Mouse (Mus musculus) forebrain, embryonic 13.5 days (tissue): ENCODE measurements at regions not wholly inside any gene's neighbourhood (a gene's known extent, or its start where the extent isn't known, plus 50 kb on each side); places are given as distances from the start of the nearest gene placed in this dataset.
A peak's percentile ranks its signal among the peaks of the same experiment; 100 is the strongest.

ENCODE experiments used
- ATAC-seq: fragments of 200-750 bp; cut with Nextera tagmentation; 2 replicates; pipeline ENCODE4 v1.8.0; 2017
- H3K27ac ChIP-seq: fragments of 300-500 bp; sonication (generic); 2 replicates; pipeline ENCODE4 v1.5.1; 2015; ENCODE audit warnings: inconsistent platforms, mild to moderate bottlenecking, moderate library complexity
- H3K27me3 ChIP-seq: fragments of 300-500 bp; sonication (generic); 2 replicates; pipeline ENCODE4 v1.6.1; 2015; ENCODE audit warnings: mild to moderate bottlenecking, inconsistent platforms
- H3K36me3 ChIP-seq: fragments of 300-500 bp; sonication (generic); 2 replicates; pipeline ENCODE4 v1.6.1; 2015; ENCODE audit warnings: mild to moderate bottlenecking, inconsistent platforms; ENCODE audit not compliant: poor library complexity, severe bottlenecking
- H3K4me1 ChIP-seq: fragments of 300-500 bp; sonication (generic); 2 replicates; pipeline ENCODE4 v1.6.1; 2015; ENCODE audit warnings: inconsistent platforms
- H3K4me2 ChIP-seq: fragments of 300-500 bp; sonication (generic); 2 replicates; pipeline ENCODE4 v1.6.1; 2015; ENCODE audit warnings: inconsistent platforms, mild to moderate bottlenecking, moderate library complexity
- H3K4me3 ChIP-seq: fragments of 300-500 bp; sonication (generic); 2 replicates; pipeline ENCODE4 v1.5.1; 2015; ENCODE audit warnings: mild to moderate bottlenecking, inconsistent platforms
- H3K9ac ChIP-seq: fragments of 300-500 bp; sonication (generic); 2 replicates; pipeline ENCODE4 v1.6.1; 2015; ENCODE audit warnings: mild to moderate bottlenecking, inconsistent platforms
- H3K9me3 ChIP-seq: fragments of 300-500 bp; sonication (generic); replicated peaks from 2 replicates; pipeline ENCODE4 v1.6.1; 2016; ENCODE audit warnings: inconsistent platforms
- WGBS: fragments of 180-500 bp; shearing (Covaris S2); methylation state at CpG from one replicate; pipeline ENCODE4 v1.1.7; 2015; 5-methylcytosine and 5-hydroxymethylcytosine counted together

DNA sequence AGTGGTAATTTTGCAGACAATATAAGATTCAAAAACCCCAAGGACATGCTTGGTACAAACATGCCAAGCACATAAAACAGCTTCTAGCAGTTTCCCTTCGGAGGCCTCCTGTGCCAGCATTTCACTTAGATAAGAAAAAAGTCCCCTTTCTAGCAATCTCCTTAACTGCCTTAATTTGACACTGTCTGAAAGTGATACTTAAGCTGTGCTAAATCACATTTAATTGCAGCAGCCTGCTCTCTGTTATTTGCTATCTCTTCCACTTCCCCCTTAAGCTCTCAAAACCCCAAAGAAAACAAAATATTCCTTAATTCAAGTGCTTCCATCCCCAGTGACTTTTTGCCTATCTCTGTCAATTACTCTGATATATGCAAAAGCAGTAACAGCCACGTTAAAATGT lies 86.9 kb upstream of the Prokr2 start:
- no peak for ATAC-seq
- no peaks in the 10 kb centered on the region for H3K9me3 ChIP-seq
- H3K4me3 ChIP-seq = no peak overlapping the region
- H3K4me1 ChIP-seq = no peaks in the 10 kb centered on the region
- H3K9ac ChIP-seq = no peak overlapping the region
- no peaks in the 10 kb centered on the region for H3K36me3 ChIP-seq
- H3K27ac ChIP-seq = no peak overlapping the region
- 34% methylated on average over 2 of the region's 2 CpGs for WGBS
- H3K4me2 ChIP-seq = no peak overlapping the region
- H3K27me3 ChIP-seq = peaks cover 7% of the 10 kb centered on the region

DNA sequence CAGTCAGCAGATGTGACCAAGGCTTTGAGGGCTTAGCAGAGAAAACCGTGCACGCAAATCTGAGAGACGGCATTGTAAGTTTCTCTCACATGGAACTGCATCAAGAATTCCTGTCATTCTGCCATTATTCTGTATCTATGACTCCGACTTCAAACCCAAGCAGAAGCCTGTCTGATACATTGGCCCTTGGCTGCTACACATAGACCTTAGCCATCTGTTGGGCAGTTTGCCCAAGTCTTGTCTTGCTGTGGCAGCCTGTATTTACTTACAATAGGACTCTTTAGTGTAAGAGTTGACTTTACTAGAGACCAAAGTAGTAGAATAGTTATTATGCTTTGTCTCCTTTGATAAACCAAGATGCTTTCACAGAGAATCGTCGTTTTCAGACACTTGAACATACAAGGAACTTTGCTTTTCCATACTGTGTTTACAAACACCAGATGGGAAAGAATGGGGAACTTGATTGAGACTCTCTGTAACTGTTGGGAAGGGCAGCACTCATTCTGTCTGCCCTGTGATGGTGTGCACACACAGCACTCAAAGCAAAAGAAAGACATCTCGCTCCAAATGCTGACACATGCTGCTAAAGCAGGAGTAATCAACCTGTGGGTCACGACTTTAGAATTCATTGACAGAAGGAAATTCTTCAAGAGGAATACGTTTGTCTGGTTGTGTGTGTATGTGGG lies 83.9 kb upstream of the Prokr2 start:
- no peaks in the 10 kb centered on the region for H3K27me3 ChIP-seq
- ATAC-seq = peak; percentile 59
- no peaks in the 10 kb centered on the region for H3K9me3 ChIP-seq
- H3K9ac ChIP-seq = no peak overlapping the region
- no peak overlapping the region for H3K27ac ChIP-seq
- no peaks in the 10 kb centered on the region for H3K4me1 ChIP-seq
- H3K4me3 ChIP-seq = no peak overlapping the region
- 68% methylated on average over 9 of the region's 9 CpGs for WGBS
- H3K4me2 ChIP-seq = no peak overlapping the region
- no peaks in the 10 kb centered on the region for H3K36me3 ChIP-seq

DNA sequence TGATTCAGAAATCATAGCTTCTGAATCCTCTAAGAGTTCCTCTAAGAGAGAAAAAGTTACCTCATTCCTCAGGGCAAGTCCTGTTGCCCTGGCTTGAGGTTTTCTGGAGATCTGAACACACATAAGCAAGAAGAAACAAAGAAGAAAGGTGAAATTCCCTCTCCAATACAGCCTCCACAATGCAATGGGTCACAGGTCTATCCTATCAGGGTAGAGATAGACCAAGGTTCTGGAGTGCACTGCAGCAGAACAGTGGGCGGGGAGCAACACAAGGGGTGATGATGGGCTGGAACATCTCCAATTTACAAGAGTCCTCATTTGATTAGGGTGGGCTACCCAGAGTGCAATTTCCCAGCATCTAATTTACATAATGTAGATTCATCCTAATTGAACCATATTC lies 69.8 kb upstream of the Prokr2 start:
- 84% methylated on average over 1 of the region's 1 CpGs for WGBS
- Histone ChIP-seq H3K4me3 (no peak overlapping the region), H3K27ac (no peak overlapping the region), H3K9ac (no peak overlapping the region), H3K27me3 (no peaks in the 10 kb centered on the region), H3K36me3 (no peaks in the 10 kb centered on the region), H3K4me2 (no peak overlapping the region), H3K9me3 (no peaks in the 10 kb centered on the region), H3K4me1 (0 out of 2 replicates have a peak, but pooled peaks cover 8% of the 10 kb centered on the region)
- peak; percentile 43; the same call in 1 of the 2 replicates for ATAC-seq

DNA sequence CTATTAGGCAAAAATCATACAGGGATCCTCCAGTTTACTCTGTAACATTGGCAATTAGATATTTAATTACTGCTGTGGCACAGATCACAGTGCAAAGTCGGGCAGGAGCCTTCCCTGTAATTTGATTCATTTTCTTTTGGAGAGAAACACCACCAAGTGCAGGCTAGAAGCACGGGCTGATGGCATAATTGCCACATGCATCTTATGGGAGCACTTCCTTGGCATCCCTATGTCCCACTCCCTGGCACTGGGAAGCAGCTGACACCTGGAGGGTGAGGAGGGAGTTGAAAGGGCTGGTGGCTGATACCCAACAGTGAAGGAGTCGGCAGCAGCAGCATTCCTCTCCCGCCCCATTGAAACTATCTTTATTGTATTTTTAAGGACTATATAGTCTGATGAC lies 64.1 kb upstream of the Prokr2 start:
- ATAC-seq = no peak

DNA sequence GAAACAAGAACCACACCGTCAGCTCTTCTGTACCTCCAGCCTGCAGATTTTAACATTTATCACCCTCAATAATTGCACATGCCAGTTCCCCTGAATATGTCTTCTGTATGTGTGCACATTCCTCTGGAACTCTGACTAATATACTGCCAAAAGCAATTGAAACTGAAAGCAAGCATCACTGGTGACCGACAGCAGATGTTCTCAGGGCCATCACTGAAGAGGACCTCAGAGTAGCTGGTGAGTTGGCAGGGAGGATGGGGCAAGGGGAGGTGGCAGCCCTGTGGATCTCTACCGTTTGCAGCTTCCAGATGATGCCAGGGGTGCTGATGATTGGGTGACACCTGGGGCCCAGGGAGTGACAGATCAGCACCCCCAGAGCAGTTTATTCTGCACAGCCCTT lies 62.6 kb upstream of the Prokr2 start:
- H3K27me3 ChIP-seq = no peaks in the 10 kb centered on the region
- no peak overlapping the region for H3K27ac ChIP-seq
- 82% methylated on average over 3 of the region's 3 CpGs for WGBS
- no peak overlapping the region for H3K4me2 ChIP-seq
- peaks cover 48% of the 10 kb centered on the region for H3K4me1 ChIP-seq
- H3K9me3 ChIP-seq = no peaks in the 10 kb centered on the region
- H3K4me3 ChIP-seq = no peak overlapping the region
- no peaks in the 10 kb centered on the region for H3K36me3 ChIP-seq
- H3K9ac ChIP-seq = no peak overlapping the region
- no peak for ATAC-seq

More for the DNA sequence above, 64.1 kb upstream of the Prokr2 start:
- Histone ChIP-seq H3K9me3 (no peaks in the 10 kb centered on the region), H3K4me1 (peaks cover 41% of the 10 kb centered on the region), H3K4me3 (no peak overlapping the region), H3K36me3 (no peaks in the 10 kb centered on the region), H3K27ac (no peak overlapping the region), H3K27me3 (no peaks in the 10 kb centered on the region), H3K4me2 (no peak overlapping the region), H3K9ac (no peak overlapping the region)
- 66% methylated on average over 4 of the region's 4 CpGs for WGBS

DNA sequence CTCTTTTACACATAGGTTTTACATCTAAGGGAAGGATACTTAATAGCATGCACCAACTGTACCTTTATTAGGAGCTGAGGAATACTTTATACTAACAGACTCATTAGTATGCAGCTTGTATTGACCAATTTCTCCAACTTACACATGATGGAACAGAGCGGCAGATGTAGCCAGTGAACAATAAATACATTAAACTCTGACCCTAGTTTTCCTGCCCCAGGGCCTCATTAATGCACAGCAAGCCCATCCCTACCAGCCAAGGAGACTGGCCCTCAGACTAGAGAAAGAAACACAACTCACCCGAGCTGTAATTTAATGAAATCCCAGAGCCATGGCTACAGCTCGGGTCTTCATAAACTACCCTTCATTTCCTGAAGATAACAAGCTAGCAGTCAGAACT lies 60.8 kb upstream of the Prokr2 start:
- H3K9ac ChIP-seq = no peak overlapping the region
- H3K9me3 ChIP-seq = no peaks in the 10 kb centered on the region
- no peaks in the 10 kb centered on the region for H3K27me3 ChIP-seq
- H3K27ac ChIP-seq = peak overlapping the region; percentile 83
- WGBS = 16% methylated on average over 3 of the region's 3 CpGs
- H3K4me1 ChIP-seq = peaks cover 40% of the 10 kb centered on the region
- H3K4me2 ChIP-seq = no peak overlapping the region
- no peaks in the 10 kb centered on the region for H3K36me3 ChIP-seq
- peak; percentile 48; the same call in 1 of the 2 replicates for ATAC-seq
- no peak overlapping the region for H3K4me3 ChIP-seq

DNA sequence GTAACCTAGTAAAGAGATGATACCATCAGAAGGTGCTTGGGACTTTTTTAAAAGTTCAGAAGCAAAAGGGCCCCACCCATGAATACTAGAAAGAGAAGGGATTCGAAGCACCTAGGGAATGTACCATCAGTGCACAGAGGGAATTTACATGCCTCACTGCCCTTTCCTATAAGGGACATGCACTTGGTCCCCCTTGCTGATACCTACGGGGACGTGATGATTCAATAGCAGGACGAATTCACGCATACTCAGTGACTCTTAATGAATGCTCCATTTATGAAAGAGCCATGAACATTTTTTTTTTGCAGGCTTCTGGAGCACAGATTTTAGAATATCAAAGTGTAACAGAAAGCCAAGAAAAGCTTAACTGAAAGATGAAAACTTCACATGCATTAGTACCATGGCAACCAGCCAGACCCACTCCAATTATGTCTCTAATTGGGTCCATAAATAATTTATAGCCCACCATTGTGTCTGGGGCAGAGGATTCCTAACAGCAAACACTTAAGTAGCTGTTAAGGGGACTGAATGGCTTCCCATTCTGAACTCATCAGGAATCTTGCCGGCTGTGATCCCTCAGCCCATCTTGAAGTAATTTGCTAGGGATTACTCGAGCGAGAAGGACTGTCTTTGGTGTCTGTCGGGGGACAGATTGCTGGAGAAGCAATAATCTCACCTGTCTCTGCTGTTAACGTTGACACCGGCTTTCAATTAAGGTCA lies 59.4 kb upstream of the Prokr2 start:
- H3K9ac ChIP-seq = no peak overlapping the region
- H3K4me3 ChIP-seq = no peak overlapping the region
- ATAC-seq = peak; percentile 85
- no peaks in the 10 kb centered on the region for H3K27me3 ChIP-seq
- H3K4me1 ChIP-seq = peaks cover 40% of the 10 kb centered on the region
- WGBS = 3% methylated on average over 11 of the region's 11 CpGs
- H3K27ac ChIP-seq = peak overlapping the region; percentile 83
- H3K4me2 ChIP-seq = peak overlapping the region; percentile 32
- no peaks in the 10 kb centered on the region for H3K36me3 ChIP-seq
- H3K9me3 ChIP-seq = no peaks in the 10 kb centered on the region
